Mouse (Mus musculus): Measurements from ENCODE around the gene Nupl2. TPM values are rescaled to one million over a fixed set of nuclear protein-coding genes. Genes with fewer than 3 reads are reported as not detected.
A peak's percentile ranks its signal among the peaks of the same experiment; 100 is the strongest.

Nupl2 gene
- 21.0 and 22.5 TPM in 2 replicates for polyA plus RNA-seq (2016; fragmentation: Nextera tagmentation; extraction: Ambion mirVana)

- H3K9me3 ChIP-seq, result no peaks in the 10 kb centered on the region
- WGBS, result under 1% methylated on average over 52 of the region's 52 CpGs
Measured at GRCm38 (mm10) chr5:24164789-24165445, at the start of gene Nupl2. TSS of gene Nupl2 (plus strand) at chr5:24164963.

GRCm38 (mm10) chr5:24122221-24122620 is 42.5 kb upstream of the Nupl2 start:
- peaks cover 6% of the 10 kb centered on the region; the same call in 1 of the 2 replicates for H3K36me3 ChIP-seq
- H3K4me2 ChIP-seq (replicated peaks), result no peak overlapping the region
- no peaks in the 10 kb centered on the region for H3K9me3 ChIP-seq
- no peak overlapping the region for H3K4me3 ChIP-seq
- H3K27ac ChIP-seq, result no peak overlapping the region
- no peak overlapping the region for H3K9ac ChIP-seq
- 85% methylated on average over 2 of the region's 2 CpGs for WGBS
- no peaks in the 10 kb centered on the region for H3K27me3 ChIP-seq
- peaks cover 5% of the 10 kb centered on the region; the same call in 1 of the 2 replicates for H3K4me1 ChIP-seq
- no peak for ATAC-seq (ENCODE audit: insufficient number of reproducible peaks, insufficient read depth, low FRiP score, low TSS enrichment)

More at GRCm38 (mm10) chr5:24164789-24165445, at the start of gene Nupl2:
- Histone ChIP-seq H3K4me3 (peak within 1 kb of the TSS; percentile 64), H3K4me2 (replicated peaks) (peak within 1 kb of the TSS; percentile 57), H3K36me3 (peaks cover 6% of the 10 kb centered on the region), H3K27ac (no peak within 1 kb of the TSS), H3K27me3 (no peaks in the 10 kb centered on the region), H3K4me1 (no peaks in the 10 kb centered on the region), H3K9ac (peak within 1 kb of the TSS; percentile 78)
- peak; percentile 95 for ATAC-seq (ENCODE audit: insufficient number of reproducible peaks, insufficient read depth, low FRiP score, low TSS enrichment)

GRCm38 (mm10) chr5:24124175-24124574 is 40.6 kb upstream of the Nupl2 start:
- peaks cover 5% of the 10 kb centered on the region; the same call in 1 of the 2 replicates for H3K4me1 ChIP-seq
- H3K36me3 ChIP-seq, result peaks cover 6% of the 10 kb centered on the region; the same call in 1 of the 2 replicates
- peak overlapping the region; percentile 24 for H3K27ac ChIP-seq
- WGBS, result 50% methylated on average over 1 of the region's 1 CpGs
- ATAC-seq (ENCODE audit: insufficient number of reproducible peaks, insufficient read depth, low FRiP score, low TSS enrichment), result 0 out of 2 replicates have a peak, but pooled peaks have one; percentile 35
- no peak overlapping the region for H3K4me2 ChIP-seq (replicated peaks)
- no peak overlapping the region for H3K4me3 ChIP-seq
- no peaks in the 10 kb centered on the region for H3K9me3 ChIP-seq
- no peak overlapping the region for H3K9ac ChIP-seq
- H3K27me3 ChIP-seq, result no peaks in the 10 kb centered on the region

- Histone ChIP-seq H3K27ac (no peak overlapping the region), H3K4me1 (peaks cover 5% of the 10 kb centered on the region; the same call in 1 of the 2 replicates), H3K9me3 (no peaks in the 10 kb centered on the region), H3K36me3 (0 out of 2 replicates have a peak, but pooled peaks cover 3% of the 10 kb centered on the region), H3K9ac (no peak overlapping the region), H3K27me3 (no peaks in the 10 kb centered on the region), H3K4me2 (replicated peaks) (no peak overlapping the region), H3K4me3 (no peak overlapping the region)
- WGBS, result 64% methylated on average over 3 of the region's 3 CpGs
- 0 out of 2 replicates have a peak, but pooled peaks have one; percentile 6 for ATAC-seq (ENCODE audit: insufficient number of reproducible peaks, insufficient read depth, low FRiP score, low TSS enrichment)
Measured at GRCm38 (mm10) chr5:24124579-24125276, 40.0 kb upstream of the Nupl2 start.

- H3K27me3 ChIP-seq, result no peaks in the 10 kb centered on the region
- H3K9me3 ChIP-seq, result no peaks in the 10 kb centered on the region
- H3K27ac ChIP-seq, result no peak overlapping the region
- H3K4me3 ChIP-seq, result no peak overlapping the region
- peaks cover 5% of the 10 kb centered on the region; the same call in 1 of the 2 replicates for H3K4me1 ChIP-seq
- no peak overlapping the region for H3K4me2 ChIP-seq (replicated peaks)
- H3K36me3 ChIP-seq, result no peaks in the 10 kb centered on the region
- H3K9ac ChIP-seq, result no peak overlapping the region
- 66% methylated on average over 1 of the region's 1 CpGs for WGBS
- no peak for ATAC-seq (ENCODE audit: insufficient number of reproducible peaks, insufficient read depth, low FRiP score, low TSS enrichment)
Measured at GRCm38 (mm10) chr5:24125910-24126636, 38.7 kb upstream of the Nupl2 start.

GRCm38 (mm10) chr5:24126967-24127366 is 37.8 kb upstream of the Nupl2 start:
- Histone ChIP-seq H3K27me3 (no peaks in the 10 kb centered on the region), H3K36me3 (no peaks in the 10 kb centered on the region), H3K9me3 (no peaks in the 10 kb centered on the region), H3K4me1 (peaks cover 5% of the 10 kb centered on the region; the same call in 1 of the 2 replicates), H3K4me2 (replicated peaks) (no peak overlapping the region), H3K27ac (no peak overlapping the region), H3K9ac (no peak overlapping the region), H3K4me3 (no peak overlapping the region)
- no peak for ATAC-seq (ENCODE audit: insufficient number of reproducible peaks, insufficient read depth, low FRiP score, low TSS enrichment)
- WGBS, result 79% methylated on average over 4 of the region's 4 CpGs

- WGBS, result 92% methylated on average over 5 of the region's 5 CpGs
- no peak overlapping the region for H3K4me2 ChIP-seq (replicated peaks)
- H3K27me3 ChIP-seq, result no peaks in the 10 kb centered on the region
- H3K4me1 ChIP-seq, result no peaks in the 10 kb centered on the region
- H3K4me3 ChIP-seq, result no peak overlapping the region
- no peak overlapping the region for H3K27ac ChIP-seq
- H3K9ac ChIP-seq, result no peak overlapping the region
- H3K9me3 ChIP-seq, result no peaks in the 10 kb centered on the region
- ATAC-seq (ENCODE audit: insufficient number of reproducible peaks, insufficient read depth, low FRiP score, low TSS enrichment), result no peak
- peaks cover 59% of the 10 kb centered on the region for H3K36me3 ChIP-seq
Measured at GRCm38 (mm10) chr5:24146964-24147363, 17.8 kb upstream of the Nupl2 start.

GRCm38 (mm10) chr5:24152199-24152598 is 12.6 kb upstream of the Nupl2 start:
- H3K4me2 ChIP-seq (replicated peaks), result no peak overlapping the region
- H3K36me3 ChIP-seq, result peaks cover 37% of the 10 kb centered on the region
- no peak for ATAC-seq (ENCODE audit: insufficient number of reproducible peaks, insufficient read depth, low FRiP score, low TSS enrichment)
- no peaks in the 10 kb centered on the region for H3K4me1 ChIP-seq
- no peaks in the 10 kb centered on the region for H3K9me3 ChIP-seq
- no peak overlapping the region for H3K27ac ChIP-seq
- no peak overlapping the region for H3K9ac ChIP-seq
- H3K27me3 ChIP-seq, result no peaks in the 10 kb centered on the region
- H3K4me3 ChIP-seq, result no peak overlapping the region

GRCm38 (mm10) chr5:24156774-24157173 is 8.0 kb upstream of the Nupl2 start:
- 89% methylated on average over 6 of the region's 6 CpGs for WGBS
- no peak for ATAC-seq (ENCODE audit: insufficient number of reproducible peaks, insufficient read depth, low FRiP score, low TSS enrichment)
- peaks cover 29% of the 10 kb centered on the region for H3K36me3 ChIP-seq

GRCm38 (mm10) chr5:24167263-24167662 is 2.5 kb downstream of the Nupl2 start:
- Histone ChIP-seq H3K4me1 (no peaks in the 10 kb centered on the region), H3K27ac (no peak overlapping the region), H3K4me3 (no peak overlapping the region), H3K27me3 (no peaks in the 10 kb centered on the region), H3K36me3 (peaks cover 15% of the 10 kb centered on the region), H3K9me3 (no peaks in the 10 kb centered on the region), H3K9ac (no peak overlapping the region), H3K4me2 (replicated peaks) (no peak overlapping the region)
- no peak for ATAC-seq (ENCODE audit: insufficient number of reproducible peaks, insufficient read depth, low FRiP score, low TSS enrichment)
- WGBS, result 51% methylated on average over 5 of the region's 5 CpGs

More at GRCm38 (mm10) chr5:24156774-24157173, 8.0 kb upstream of the Nupl2 start:
- H3K4me3 ChIP-seq, result no peak overlapping the region
- no peaks in the 10 kb centered on the region for H3K9me3 ChIP-seq
- H3K27ac ChIP-seq, result no peak overlapping the region
- no peaks in the 10 kb centered on the region for H3K27me3 ChIP-seq
- no peak overlapping the region for H3K9ac ChIP-seq
- H3K4me2 ChIP-seq (replicated peaks), result no peak overlapping the region
- no peaks in the 10 kb centered on the region for H3K4me1 ChIP-seq

GRCm38 (mm10) chr5:24169881-24170280 is 5.1 kb downstream of the Nupl2 start:
- H3K4me1 ChIP-seq, result no peaks in the 10 kb centered on the region
- no peak for ATAC-seq (ENCODE audit: insufficient number of reproducible peaks, insufficient read depth, low FRiP score, low TSS enrichment)
- H3K9ac ChIP-seq, result no peak overlapping the region
- no peak overlapping the region for H3K4me2 ChIP-seq (replicated peaks)
- peaks cover 26% of the 10 kb centered on the region for H3K36me3 ChIP-seq
- H3K27ac ChIP-seq, result no peak overlapping the region
- no peaks in the 10 kb centered on the region for H3K9me3 ChIP-seq
- H3K4me3 ChIP-seq, result no peak overlapping the region
- no peaks in the 10 kb centered on the region for H3K27me3 ChIP-seq
- WGBS, result 93% methylated on average over 6 of the region's 6 CpGs

Measured in embryonic facial prominence, embryonic 12.5 days (tissue).